Mouse (Mus musculus) lung, postnatal 10 days (tissue): ENCODE measurements around the gene Iqcg.

ENCODE experiments used
- DNase-seq: peaks from one replicate; pipeline ENCODE4 v3.0.0; 2021

Gene Iqcg

DNA sequence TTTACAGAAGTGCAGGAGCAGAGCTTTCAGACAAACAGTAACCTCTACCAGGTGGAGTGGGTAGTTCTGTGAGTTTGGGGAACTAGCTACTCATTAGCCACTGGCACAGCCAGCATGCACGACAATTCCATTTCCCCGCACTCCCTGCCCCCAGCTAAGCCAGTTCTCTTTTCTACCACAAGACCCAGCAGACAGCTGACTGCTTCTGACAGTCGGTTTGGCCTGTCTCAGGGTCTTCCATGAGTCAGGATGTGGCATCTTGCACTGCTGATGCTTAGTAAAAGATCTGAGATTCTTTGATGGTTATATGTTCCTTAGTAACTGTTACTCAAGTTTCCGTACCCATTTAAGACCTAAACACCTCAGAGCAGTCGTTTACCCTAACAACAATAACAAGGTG lies 83.5 kb downstream of the Iqcg start:
- no peak for DNase-seq
